Mouse (Mus musculus) neural tube, postnatal 0 days (tissue): ENCODE results near the gene Apobec1. TPM values are rescaled to one million over a fixed set of nuclear protein-coding genes. Genes with fewer than 3 reads are reported as not detected.

Experiments used
- polyA plus RNA-seq: library from polyadenylated mRNA; unstranded; fragments of >200 nt; fragmentation: Nextera tagmentation; extraction: Ambion mirVana; gene quantifications from 2 replicates; pipeline ENCODE4 v1.2.1, GENCODE M21; 2015

Apobec1 gene
- 2.7 and 3.9 TPM in 2 replicates for polyA plus RNA-seq

GRCm38 (mm10) chr6:122602242-122602991, at the start of gene Apobec1:
Apobec1 (minus strand) TSS chr6:122602444.

GRCm38 (mm10) chr6:122626110-122626509, 23.9 kb upstream of the Apobec1 start, which contains the start of gene Dppa3:
Dppa3 (plus strand) TSS chr6:122626410.

GRCm38 (mm10) chr6:122609771-122610170, 7.5 kb upstream of the Apobec1 start, which contains the start of gene Gdf3:
Gdf3 (minus strand) TSS chr6:122610087.

GRCm38 (mm10) chr6:122553606-122554005, 48.6 kb downstream of the Apobec1 start, which contains the start of gene Aicda:
Aicda (plus strand) TSS chr6:122553801.

Other genes starting within 250 kb of the Apobec1 start
- 86.5 and 87.8 TPM in 2 replicates for gene Rimklb, start 103.7 kb downstream of the Apobec1 start, polyA plus RNA-seq
- 41.0 and 72.5 TPM in 2 replicates for gene Mfap5, start 96.6 kb downstream of the Apobec1 start, polyA plus RNA-seq
- 0.15 and 0.43 TPM in 2 replicates for gene Aicda, start 48.6 kb downstream of the Apobec1 start, polyA plus RNA-seq
- 0.10 TPM in 1 of 2 replicates, not detected in the other for gene Gdf3, start 7.6 kb upstream of the Apobec1 start, polyA plus RNA-seq
- not detected in 2 replicates for gene Dppa3, start 24.0 kb upstream of the Apobec1 start, polyA plus RNA-seq
- gene Nanog, start 105.0 kb upstream of the Apobec1 start, polyA plus RNA-seq, result 0.11 and 0.14 TPM in 2 replicates
- 51.8 and 54.6 TPM in 2 replicates for gene Slc2a3, start 199.2 kb upstream of the Apobec1 start, polyA plus RNA-seq
- 6.9 and 7.6 TPM in 2 replicates for gene Foxj2, start 217.5 kb upstream of the Apobec1 start, polyA plus RNA-seq